Mouse (Mus musculus): Measurements from ENCODE around the gene Ccl28. TPM values are rescaled to one million over a fixed set of nuclear protein-coding genes. Genes with fewer than 3 reads are reported as not detected.
A peak's percentile ranks its signal among the peaks of the same experiment; 100 is the strongest.
"Not testable (repeated sequence)": the region's sequence is repeated elsewhere in the genome, so short reads cannot be mapped to it uniquely, and the experiment has no call there.

Gene Ccl28
- under 1 TPM; 0.16 to 0.27 TPM for total RNA-seq (2021)
- long read RNA-seq, experiment 1, result 0 reads
- long read RNA-seq, experiment 2, result 0 reads

DNA sequence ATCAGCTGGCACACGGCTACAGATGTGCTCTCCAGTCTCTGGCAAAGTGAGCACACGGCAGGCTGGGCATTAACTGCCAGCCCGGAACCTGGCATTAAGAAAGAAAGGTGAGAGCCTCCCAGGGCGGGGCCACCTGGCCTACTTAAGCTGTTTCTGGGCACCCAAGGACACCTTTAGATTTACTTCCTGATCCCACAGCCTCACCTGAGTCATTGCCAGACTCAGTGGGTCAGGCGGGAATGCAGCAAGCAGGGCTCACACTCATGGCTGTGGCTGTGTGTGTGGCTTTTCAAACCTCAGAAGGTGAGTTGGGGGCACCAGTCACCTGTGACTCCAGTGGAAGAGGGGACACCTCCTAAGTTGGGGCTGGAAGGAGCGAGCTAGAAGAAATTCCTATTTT, at the start of gene Ccl28:
Gene Ccl28, plus strand, starts transcription at position 186 of the 400 bp plus-strand sequence.
- intact Hi-C loops (cut with DNase I; ENCODE audit: low total_unique reads), result no loop called here
- DNase-seq, result no peak

DNA sequence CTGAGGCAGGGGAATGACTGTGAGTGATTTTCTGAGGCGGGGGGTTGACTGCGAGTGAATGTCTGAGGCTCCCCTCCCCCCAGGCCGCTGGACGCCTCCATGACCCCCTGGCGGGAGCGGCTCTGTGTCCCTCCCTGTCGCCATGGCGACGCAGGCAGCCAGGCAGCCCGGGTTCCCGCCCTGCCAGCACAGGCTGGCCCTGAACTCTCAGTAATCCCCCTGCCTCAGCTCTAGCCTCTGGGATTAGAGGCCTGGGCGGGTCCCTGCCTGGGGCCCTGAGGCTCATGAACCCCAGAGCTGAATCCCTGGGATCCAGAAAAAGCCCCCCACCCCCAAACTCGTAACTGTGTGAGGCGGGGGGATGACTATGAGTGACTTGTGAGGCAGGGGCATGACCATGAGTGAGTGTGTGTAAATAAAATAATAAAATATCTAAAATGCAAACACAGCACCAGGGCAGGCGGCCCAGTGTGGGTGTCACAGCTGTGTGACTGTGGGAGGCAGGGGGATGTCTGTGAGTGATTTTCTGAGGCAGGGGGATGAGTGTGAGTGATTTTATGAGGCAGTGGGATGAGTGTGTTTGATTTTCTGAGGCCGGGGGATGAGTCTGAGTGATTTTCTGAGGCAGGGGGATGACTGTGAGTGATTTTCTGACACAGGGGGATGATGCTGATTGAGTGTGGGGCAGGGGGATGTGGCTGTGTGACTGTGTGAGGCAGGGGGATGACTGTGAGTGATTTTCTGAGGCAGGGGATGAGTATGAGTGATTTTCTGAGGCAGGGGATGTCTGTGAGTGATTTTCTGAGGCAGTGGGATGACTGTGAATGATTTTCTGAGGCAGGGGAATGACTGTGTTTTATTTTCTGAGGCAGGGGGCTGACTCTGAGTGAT, 27.1 kb upstream of the Ccl28 start:
- intact Hi-C loops (cut with DNase I; ENCODE audit: low total_unique reads); DNase-seq: not testable (repeated sequence)

DNA sequence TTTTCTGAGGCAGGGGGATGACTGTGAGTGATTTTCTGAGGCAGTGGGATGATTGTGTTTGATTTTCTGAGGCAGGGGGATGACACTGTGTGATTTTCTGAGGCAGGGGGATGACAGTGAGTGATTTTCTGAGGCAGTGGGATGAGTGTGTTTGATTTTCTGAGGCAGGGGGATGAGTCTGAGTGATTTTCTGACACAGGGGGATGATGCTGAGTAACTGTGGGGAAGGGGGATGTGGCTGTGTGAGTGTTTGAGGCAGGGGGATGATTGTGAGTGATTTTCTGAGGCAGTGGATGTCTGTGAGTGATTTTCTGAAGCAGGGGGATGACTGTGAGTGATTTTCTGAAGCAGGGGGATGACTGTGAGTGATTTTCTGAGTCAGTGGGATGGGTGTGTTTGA, 25.2 kb upstream of the Ccl28 start:
- intact Hi-C loops (cut with DNase I; ENCODE audit: low total_unique reads); DNase-seq: not testable (repeated sequence)

DNA sequence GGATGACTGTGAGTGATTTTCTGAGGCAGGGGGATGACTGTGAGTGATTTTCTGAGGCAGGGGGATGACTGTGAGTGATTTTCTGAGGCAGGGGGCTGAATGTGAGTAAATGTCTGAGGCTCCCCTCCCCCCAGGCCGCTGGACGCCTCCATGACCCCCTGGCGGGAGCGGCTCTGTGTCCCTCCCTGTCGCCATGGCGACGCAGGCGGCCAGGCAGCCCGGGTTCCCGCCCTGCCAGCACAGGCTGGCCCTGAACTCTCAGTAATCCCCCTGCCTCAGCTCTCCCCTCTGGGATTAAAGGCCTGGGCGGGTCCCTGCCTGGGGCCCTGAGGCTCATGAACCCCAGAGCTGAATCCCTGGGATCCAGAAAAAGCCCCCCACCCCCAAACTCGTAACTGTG, 24.6 kb upstream of the Ccl28 start:
- DNase-seq, result peak; percentile 28
- intact Hi-C loops (cut with DNase I; ENCODE audit: low total_unique reads), result not testable (repeated sequence)

DNA sequence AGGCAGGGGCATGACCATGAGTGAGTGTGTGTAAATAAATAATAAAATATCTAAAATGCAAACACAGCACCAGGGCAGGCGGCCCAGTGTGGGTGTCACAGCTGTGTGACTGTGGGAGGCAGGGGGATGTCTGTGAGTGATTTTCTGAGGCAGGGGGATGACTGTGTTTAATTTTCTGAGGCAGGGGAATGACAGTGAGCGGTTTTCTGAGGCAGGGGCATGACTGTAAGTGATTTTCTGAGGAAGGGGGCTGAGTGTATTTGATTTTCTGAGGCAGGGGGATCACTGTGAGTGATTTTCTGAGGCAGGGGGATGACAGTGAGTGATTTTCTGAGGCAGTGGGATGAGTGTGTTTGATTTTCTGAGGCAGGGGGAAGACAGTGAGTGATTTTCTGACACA, 24.1 kb upstream of the Ccl28 start:
- intact Hi-C loops (cut with DNase I; ENCODE audit: low total_unique reads), result not testable (repeated sequence)

DNA sequence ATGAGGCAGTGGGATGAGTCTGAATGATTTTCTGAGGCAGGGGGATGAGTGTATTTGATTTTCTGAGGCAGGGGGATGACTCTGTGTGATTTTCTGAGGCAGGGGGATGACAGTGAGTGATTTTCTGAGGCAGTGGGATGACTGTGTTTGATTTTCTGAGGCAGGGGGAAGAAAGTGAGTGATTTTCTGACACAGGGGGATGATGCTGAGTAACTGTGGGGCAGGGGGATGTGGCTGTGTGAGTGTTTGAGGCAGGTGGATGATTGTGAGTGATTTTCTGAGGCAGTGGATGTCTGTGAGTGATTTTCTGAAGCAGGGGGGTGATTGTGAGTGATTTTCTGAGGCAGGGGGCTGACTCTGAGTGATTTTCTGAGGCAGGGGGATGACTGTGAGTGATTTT, 23.5 kb upstream of the Ccl28 start:
- intact Hi-C loops (cut with DNase I; ENCODE audit: low total_unique reads), result not testable (repeated sequence)
- peak; percentile 43 for DNase-seq

More for the DNA sequence above, 24.1 kb upstream of the Ccl28 start:
- not testable (repeated sequence) for DNase-seq

DNA sequence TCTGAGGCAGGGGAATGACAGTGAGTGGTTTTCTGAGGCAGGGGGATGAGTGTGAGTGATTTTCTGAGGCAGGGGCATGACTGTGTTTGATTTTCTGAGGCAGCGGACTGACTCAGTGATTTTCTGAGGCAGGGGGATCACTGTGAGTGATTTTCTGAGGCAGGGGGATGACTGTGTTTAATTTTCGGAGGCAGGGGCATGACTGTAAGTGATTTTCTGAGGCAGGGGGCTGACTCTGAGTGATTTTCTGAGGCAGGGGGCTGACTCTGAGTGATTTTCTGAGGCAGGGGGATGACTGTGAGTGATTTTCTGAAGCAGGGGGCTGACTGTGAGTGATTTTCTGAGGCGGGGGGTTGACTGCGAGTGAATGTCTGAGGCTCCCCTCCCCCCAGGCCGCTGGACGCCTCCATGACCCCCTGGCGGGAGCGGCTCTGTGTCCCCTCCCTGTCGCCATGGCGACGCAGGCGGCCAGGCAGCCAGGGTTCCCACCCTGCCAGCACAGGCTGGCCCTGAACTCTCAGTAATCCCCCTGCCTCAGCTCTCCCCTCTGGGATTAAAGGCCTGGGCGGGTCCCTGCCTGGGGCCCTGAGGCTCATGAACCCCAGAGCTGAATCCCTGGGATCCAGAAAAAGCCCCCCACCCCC, 20.8 kb upstream of the Ccl28 start:
- intact Hi-C loops (cut with DNase I; ENCODE audit: low total_unique reads), result not testable (repeated sequence)
- peak; percentile 66 for DNase-seq

DNA sequence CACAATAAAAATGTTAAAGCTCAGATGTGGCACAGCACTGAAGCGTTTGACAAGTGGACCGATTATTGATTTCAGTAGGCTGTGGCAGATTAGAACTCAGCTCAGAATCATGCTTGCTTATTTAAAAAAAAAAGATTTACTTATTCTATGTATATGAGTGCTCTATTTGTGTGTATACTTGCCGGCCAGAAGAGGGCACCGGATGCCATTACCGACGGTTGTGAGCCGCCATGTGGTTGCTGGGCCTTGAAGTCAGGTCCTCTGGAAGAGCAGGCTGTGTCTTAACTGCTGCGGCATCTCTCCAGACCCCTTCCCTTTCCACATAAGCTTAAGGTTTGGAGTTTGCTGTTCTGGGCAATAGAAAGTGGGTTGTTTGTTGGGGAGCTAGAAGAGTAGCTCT, 19.7 kb upstream of the Ccl28 start:
- intact Hi-C loops (cut with DNase I; ENCODE audit: low total_unique reads); DNase-seq: not testable (repeated sequence)

DNA sequence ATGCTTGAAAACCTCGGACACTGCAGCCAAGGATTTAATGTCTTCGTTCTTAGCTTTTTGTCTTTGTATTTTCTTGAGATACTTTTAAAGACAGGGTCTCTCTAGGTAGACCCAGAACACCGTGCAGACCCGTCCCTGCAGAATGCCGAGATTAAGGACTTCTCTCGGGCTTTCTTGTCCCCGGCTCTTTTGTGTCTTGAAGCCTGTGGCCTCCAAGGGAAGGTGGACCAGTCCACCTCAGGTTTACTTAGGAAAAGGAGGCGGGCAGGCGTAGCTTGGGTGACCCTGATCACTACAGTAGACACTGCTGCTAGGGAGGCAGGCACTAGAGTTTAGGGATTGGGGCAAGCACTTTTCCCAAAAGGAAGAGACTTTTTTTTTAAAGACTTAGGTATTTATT, 19.3 kb upstream of the Ccl28 start:
- DNase-seq; intact Hi-C loops (cut with DNase I; ENCODE audit: low total_unique reads): not testable (repeated sequence)

DNA sequence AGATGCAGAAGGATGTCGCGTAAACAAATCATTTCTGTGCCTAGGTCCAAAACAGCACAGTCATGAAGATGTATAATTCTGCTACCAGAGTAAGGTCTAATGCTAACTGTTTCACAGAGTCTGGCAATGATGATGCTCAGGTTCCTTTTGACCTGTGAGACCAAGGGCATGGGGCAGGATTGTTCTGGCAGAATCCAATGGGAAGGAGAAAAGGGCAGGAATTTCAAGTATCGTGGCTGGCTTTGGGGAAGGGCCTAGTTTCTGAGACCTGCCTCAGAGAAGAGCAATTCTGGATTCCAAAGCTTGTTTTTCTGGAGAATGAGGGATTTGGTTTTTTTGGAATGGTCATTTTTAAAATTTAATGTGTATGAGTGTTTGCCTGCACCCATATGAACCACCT, 4.8 kb upstream of the Ccl28 start:
- intact Hi-C loops (cut with DNase I; ENCODE audit: low total_unique reads), result no loop called here
- no peak for DNase-seq

DNA sequence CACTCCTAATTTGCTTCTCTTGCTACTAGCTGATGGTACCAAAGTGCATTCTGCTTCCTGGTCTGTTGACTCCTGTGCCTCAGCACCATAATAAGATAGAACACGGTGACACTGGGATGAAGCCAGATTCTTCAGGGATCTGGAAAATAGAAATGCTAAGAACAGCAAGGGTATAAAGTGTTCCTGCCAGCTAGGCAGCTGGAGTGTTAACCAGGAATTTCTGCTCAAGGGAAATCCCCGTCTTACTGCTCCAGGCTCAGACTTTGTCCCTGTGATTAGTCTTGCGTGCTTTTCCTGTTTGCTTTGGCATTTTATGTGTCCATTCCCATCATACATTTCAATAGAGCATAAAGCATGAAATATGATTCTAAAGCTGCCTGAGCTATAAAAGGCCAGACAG, 3.9 kb upstream of the Ccl28 start:
- DNase-seq, result no peak

DNA sequence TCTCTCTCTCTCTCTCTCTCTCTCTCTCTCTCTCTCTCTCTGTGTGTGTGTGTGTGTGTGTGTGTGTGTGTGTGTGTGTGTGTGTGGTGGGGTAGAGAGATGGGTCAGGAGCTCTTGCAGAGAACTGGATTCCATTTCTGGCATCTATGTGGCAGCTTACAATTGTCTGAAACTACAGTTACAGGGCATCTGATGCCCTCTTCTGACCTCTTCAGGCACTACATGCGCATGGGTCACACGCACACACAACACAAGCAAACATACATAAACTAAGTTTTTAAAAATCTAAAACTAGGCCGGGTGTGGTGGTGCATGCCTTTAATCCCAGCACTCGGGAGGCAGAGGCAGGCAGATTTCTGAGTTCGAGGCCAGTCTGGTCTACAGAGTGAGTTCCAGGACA, 2.3 kb downstream of the Ccl28 start:
- intact Hi-C loops (cut with DNase I; ENCODE audit: low total_unique reads); DNase-seq: not testable (repeated sequence)

More for the DNA sequence above, 3.9 kb upstream of the Ccl28 start:
- intact Hi-C loops (cut with DNase I; ENCODE audit: low total_unique reads), result no loop called here

DNA sequence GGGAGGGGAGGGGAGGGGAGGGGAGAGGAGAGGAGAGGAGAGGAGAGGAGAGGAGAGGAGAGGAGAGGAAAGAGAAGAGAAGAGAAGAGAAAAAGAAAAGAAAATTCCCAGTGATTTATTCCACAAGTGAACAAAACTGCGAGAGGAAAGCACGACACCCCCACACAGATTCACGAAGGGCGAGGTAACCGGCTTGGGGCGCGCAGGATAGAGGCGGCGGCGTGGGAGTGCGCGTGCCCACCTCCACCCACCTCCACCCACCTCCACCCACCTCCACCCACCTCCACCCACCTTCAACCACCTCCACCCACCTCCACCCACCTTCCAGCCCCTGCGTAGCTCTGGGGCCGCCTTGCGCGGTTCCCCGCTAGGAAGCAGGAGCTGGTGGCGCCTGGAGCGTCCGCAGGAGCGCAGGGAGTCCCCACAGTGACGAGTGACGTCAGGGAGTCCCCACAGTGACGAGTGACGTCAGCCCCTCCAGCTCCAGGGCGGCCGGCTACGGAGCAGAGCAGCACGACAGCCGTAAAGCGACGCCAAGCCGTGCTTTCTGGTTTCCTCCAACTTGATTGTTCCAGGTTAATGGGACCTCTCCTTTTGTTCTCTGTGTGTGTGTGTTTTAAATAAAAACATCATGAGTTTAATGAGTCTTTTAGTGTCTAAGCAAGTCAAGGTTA, 8.0 kb downstream of the Ccl28 start:
- intact Hi-C loops (cut with DNase I; ENCODE audit: low total_unique reads), result no loop called here
- peak; percentile 87 for DNase-seq

DNA sequence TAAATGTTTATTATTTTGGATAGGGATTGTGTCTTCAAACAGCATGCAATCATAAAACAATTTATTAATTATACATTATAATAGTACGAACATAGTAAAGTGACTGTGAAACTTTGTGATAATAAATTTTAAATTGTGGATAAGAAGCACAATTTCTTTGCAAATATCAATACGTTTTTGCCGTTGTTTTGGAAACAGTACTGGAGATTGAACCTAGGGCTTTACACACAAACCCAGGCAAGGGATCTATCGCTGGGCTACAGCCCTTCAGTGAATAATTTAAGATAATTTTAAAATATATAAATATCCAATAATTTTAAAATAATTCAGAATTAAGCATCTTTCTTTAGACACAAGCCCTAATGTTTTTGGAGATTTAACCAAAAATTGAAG, 8.5 kb downstream of the Ccl28 start:
- no peak for DNase-seq
- intact Hi-C loops (cut with DNase I; ENCODE audit: low total_unique reads), result no loop called here

DNA sequence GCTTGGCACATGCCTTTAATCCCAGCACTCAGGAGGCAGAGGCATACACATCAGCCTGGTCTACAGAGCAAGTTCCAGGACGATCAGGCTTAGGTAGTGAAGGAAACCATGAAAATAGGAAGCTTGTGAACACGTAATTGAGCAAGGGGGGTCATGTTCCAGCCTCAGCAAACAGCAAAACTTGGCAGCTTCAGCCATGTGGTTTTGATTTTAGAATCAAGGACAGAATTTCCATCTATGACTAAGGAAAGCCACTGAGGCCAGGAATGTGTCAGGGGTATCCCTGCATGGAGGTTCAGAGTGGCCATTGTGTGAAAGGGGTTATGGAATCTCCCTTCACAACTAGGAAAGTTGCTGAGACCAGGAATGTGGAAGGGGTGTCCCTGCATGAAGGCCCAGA, 11.9 kb downstream of the Ccl28 start:
- intact Hi-C loops (cut with DNase I; ENCODE audit: low total_unique reads), result no loop called here

DNA sequence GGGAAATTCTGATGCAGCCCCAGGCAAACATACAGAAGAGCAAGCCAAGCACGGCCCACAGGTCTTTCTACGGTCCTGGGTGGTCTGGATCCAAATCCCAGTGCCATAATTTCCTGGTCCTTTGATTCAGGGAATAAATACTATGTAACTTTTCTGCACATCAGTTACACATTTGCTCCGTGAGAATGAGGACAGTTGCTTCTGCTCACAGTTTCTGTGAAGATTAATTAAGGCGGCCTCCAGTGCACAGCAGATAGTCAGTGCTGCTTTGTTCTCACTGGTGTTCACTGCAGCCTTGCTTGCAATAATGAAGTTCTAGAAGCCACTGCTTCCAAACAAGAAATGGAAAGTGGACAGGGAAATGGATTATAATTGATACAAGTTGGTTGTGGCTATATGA, 14.2 kb downstream of the Ccl28 start:
- intact Hi-C loops (cut with DNase I; ENCODE audit: low total_unique reads), result no loop called here

More for the DNA sequence above, 11.9 kb downstream of the Ccl28 start:
- no peak for DNase-seq

DNA sequence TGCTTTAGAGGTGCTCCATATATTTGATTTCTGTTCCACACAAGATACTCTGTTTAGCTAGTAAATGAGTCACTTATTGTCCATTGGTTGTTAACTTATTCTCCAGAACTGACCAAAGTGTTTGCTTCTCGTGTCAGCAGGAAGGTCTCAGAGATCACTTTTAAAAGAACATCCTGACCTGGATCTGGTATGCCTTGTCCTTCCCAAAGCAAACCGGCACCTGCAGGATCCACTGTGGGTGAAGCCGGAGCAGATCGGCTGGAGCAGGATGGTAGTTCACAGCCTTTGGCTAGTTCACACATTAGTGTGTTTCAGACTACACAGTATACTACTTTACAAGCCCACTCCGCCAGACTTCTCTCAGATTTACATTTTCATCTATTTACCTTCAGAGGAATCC, 14.8 kb downstream of the Ccl28 start:
- no peak for DNase-seq
- intact Hi-C loops (cut with DNase I; ENCODE audit: low total_unique reads), result no loop called here

More for the DNA sequence above, 14.2 kb downstream of the Ccl28 start:
- no peak for DNase-seq

DNA sequence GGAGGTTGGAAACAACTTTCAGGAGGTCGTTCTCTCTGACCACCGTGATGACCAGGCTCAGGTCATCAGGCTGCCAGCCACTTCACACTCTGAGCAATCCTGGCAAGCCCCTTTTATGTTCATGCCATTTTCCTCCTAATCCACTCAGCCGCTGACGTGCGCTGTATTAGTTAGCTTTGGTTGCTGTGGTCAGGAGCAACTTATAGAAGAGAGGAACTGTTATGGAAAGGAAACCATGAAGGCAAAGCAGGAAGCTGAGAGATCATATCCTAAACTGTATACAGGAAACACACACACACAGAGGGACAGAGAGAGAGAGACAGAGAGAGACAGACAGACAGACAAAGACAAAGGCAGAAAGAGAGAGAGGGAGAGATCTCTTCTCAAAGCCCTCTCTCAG, 15.7 kb downstream of the Ccl28 start:
- intact Hi-C loops (cut with DNase I; ENCODE audit: low total_unique reads), result no loop called here
- no peak for DNase-seq

DNA sequence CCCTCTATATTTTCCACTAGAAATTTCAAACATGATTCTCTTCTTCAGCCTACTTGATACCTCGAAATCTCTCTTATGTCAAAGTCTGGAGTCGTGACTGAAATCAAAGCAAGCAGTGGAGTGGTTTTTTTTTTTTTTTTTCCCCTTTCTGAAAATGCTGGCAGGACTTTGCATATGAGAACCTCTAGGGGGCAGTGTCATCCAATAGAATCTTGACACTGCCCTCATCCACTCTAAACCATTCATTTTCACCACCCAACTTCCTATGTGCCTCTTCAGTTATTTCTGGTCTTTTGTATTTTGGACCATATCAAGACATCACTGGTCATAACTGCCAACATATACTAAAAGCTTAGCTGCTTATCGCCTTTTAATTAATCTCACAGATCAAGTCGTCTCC, 16.9 kb downstream of the Ccl28 start:
- intact Hi-C loops (cut with DNase I; ENCODE audit: low total_unique reads), result loop anchor here (10.0 kb wide), 2 partner anchors 94 to 164 kb away; no protein-coding TSS in a partner anchor

DNA sequence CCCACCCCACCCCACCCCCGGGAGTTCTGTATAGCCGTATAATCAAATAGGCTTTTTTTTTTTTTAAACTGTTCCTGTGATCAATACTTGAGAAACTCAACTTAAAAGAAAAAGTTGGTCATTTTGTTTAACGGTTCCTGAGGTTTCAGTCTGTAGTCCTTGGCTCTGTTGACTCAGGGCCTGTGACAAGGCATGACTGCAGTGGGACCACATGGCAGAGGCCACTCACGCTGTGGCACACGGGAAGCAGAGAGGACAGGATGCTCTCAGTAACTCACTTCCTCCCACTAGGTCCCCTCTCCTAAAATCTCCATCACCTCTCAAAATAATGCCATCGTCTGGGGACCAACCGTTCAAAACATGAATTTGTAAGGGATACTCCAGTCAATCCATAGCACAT, 17.5 kb downstream of the Ccl28 start:
- intact Hi-C loops (cut with DNase I; ENCODE audit: low total_unique reads), result loop anchor here (10.0 kb wide), 2 partner anchors 94 to 164 kb away; no protein-coding TSS in a partner anchor
- no peak for DNase-seq

More for the DNA sequence above, 16.9 kb downstream of the Ccl28 start:
- no peak for DNase-seq
